Mouse (Mus musculus) CH12.LX (cell line): ENCODE results near the gene Gm7271.

Experiments used
- CHD2 ChIP-seq: IDR thresholded peaks from 2 replicates; pipeline ENCODE4 v1.6.1; 2011; ENCODE audit warnings: low read length, improper control_type of control experiment
- CTCF ChIP-seq, 2 experiments: IDR thresholded peaks in 1 of 2; conservative IDR thresholded peaks in 1 of 2; 2 replicates each; pipeline ENCODE4 v1.5.1; 2011 to 2012; ENCODE audit warnings: low read depth in 2 of 2, low read length in 2 of 2, improper control_type of control experiment in 1 of 2, inconsistent platforms in 1 of 2, mild to moderate bottlenecking in 1 of 2, moderate library complexity in 1 of 2
- HCFC1 ChIP-seq: IDR thresholded peaks from 2 replicates; pipeline ENCODE4 v1.6.1; 2012; ENCODE audit warnings: low read depth, mild to moderate bottlenecking, inconsistent platforms, low read length, improper control_type of control experiment
- MAFK ChIP-seq: IDR thresholded peaks from 2 replicates; pipeline ENCODE4 v1.6.1; 2011; ENCODE audit warnings: low read length, improper control_type of control experiment; ENCODE audit not compliant: insufficient replicate concordance

DNA sequence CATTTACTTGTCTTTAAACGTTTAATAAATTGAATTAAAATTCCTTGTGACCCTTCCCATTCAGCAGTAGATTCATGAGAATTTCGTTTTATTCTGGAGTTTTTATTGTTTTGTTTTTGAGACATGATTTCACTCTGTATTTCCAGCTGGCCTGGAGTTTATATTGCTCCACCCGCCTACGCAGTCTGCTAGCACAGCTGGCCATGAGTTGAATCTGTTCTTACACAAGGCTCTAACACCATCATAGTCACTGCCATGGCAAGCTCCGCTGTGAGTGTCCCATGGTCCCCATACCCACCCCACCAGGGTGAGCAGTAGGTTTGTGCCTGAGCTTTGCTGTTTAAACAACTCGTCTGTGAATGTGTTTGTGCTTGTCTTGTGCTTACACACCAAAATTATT lies 49.3 kb downstream of the Gm7271 start:
- TF ChIP-seq MAFK (no peak), CTCF (conservative IDR thresholded peaks at IDR 0.05 in 1 of 2, IDR thresholded peaks at IDR 0.05 in 1 of 2; ENCODE audit: low read depth in 2 of 2, low read length in 2 of 2) (no peak), HCFC1 (no peak), CHD2 (no peak)
